Mouse (Mus musculus): Measurements from ENCODE around the gene Spata1. TPM values are rescaled to one million over a fixed set of nuclear protein-coding genes. Genes with fewer than 3 reads are reported as not detected.

Spata1 gene
- polyA plus RNA-seq, 1 experiment from 2014 or later = 7.4 TPM

DNA sequence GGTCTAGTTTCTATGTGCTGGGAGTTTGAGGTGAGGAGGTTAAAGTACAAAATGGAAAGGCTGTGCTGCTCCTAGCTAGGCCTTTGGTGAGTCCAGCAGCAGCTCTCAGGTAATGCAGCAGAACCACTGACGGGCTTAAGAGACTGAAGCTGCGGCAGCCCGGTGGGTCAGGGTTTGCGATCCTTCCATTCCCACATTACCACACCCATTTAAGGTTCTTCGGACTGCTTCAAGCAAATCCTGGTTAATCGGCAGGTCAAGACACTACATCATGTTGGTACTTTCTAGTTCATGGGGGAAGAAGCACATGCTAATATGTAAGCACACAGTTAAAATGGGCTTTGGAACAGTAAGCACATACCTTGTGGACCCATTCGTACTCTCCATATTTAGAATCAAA lies 7.2 kb upstream of the Spata1 start:
- Histone ChIP-seq H3K27me3 (ENCODE audit: control insufficient read depth, insufficient read depth, low read length) (no peaks in the 10 kb centered on the region), H3K9me3 (ENCODE audit: control insufficient read depth, low read length) (no peaks in the 10 kb centered on the region), H3K4me3 (ENCODE audit: low read depth, low read length) (no peak overlapping the region), H3K27ac (ENCODE audit: low read depth, low read length) (no peak overlapping the region), H3K4me2 (replicated peaks; ENCODE audit: low read depth, low read length) (no peak overlapping the region), H3K9ac (ENCODE audit: low read depth, low read length) (no peak overlapping the region), H3K36me3 (ENCODE audit: control insufficient read depth, insufficient read depth, low read length) (peaks cover 14% of the 10 kb centered on the region), H3K4me1 (replicated peaks; ENCODE audit: control insufficient read depth, insufficient read depth, low read length) (no peaks in the 10 kb centered on the region)
- DNase-seq (ENCODE audit: low spot score) (no peak), ATAC-seq (ENCODE audit: low FRiP score) (no peak)
- WGBS = 94% methylated on average over 7 of the region's 7 CpGs

DNA sequence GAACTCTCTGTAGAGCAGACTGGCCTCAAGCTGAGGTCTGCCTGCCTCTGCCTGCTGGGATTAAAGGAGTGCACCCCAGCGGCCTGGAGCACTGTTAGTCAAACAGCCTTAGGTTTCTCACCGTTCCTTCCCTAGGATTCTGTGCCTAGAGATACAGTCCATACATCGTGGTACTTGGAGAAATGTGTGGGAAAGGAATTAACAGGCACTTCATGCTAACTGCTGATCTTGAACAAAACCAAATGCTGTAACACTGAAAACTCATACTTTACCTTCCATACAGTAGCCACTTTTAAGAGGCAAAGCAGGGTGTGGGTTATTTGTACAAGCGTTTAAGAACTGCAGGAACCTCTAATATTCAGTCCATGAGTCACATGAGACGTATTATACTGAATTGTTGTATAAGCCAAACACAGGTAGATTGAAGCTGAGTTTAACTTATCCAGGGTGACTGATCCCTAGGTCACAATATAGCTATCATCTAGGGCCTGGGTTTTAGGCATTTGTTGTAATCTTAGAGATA lies 2.1 kb upstream of the Spata1 start:
- Histone ChIP-seq H3K9me3 (ENCODE audit: control insufficient read depth, low read length) (no peaks in the 10 kb centered on the region), H3K4me3 (ENCODE audit: low read depth, low read length) (peak overlapping the region; percentile 85), H3K27me3 (ENCODE audit: control insufficient read depth, insufficient read depth, low read length) (no peaks in the 10 kb centered on the region), H3K9ac (ENCODE audit: low read depth, low read length) (peak overlapping the region; percentile 38; the same call in 1 of the 2 replicates), H3K4me1 (replicated peaks; ENCODE audit: control insufficient read depth, insufficient read depth, low read length) (no peaks in the 10 kb centered on the region), H3K4me2 (replicated peaks; ENCODE audit: low read depth, low read length) (peak overlapping the region; percentile 46), H3K36me3 (ENCODE audit: control insufficient read depth, insufficient read depth, low read length) (peaks cover 4% of the 10 kb centered on the region; the same call in 1 of the 2 replicates), H3K27ac (ENCODE audit: low read depth, low read length) (no peak overlapping the region)
- no peak for DNase-seq (ENCODE audit: low spot score)
- 64% methylated on average over 5 of the region's 5 CpGs for WGBS
- ATAC-seq (ENCODE audit: low FRiP score) = no peak

DNA sequence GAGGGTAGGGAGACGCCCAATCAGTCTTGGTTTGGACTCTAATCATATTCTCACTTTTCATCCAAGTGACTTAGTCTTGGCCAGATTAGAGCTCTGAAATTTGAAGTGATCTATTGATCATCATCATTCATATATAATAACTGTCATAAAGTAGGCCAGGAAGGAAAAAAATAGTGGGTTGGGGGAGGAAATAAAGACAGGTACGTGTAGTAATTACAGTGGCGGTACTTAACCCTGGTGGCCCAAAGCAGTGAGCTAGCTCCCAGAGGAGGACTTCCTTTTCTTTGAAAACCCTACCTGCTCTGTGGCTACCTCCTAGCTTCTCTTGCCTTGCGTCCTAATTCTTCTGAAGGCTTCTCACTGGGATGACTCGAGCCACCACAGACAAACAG lies 1.3 kb upstream of the Spata1 start:
- DNase-seq (ENCODE audit: low spot score) (no peak), ATAC-seq (ENCODE audit: low FRiP score) (no peak)
- no peaks in the 10 kb centered on the region for H3K4me1 ChIP-seq (replicated peaks; ENCODE audit: control insufficient read depth, insufficient read depth, low read length)
- WGBS = 10% methylated on average over 5 of the region's 5 CpGs
- no peak overlapping the region for H3K27ac ChIP-seq (ENCODE audit: low read depth, low read length)
- H3K36me3 ChIP-seq (ENCODE audit: control insufficient read depth, insufficient read depth, low read length) = 0 out of 2 replicates have a peak, but pooled peaks cover 2% of the 10 kb centered on the region
- peak overlapping the region; percentile 93 for H3K9ac ChIP-seq (ENCODE audit: low read depth, low read length)
- no peaks in the 10 kb centered on the region for H3K27me3 ChIP-seq (ENCODE audit: control insufficient read depth, insufficient read depth, low read length)
- H3K4me2 ChIP-seq (replicated peaks; ENCODE audit: low read depth, low read length) = peak overlapping the region; percentile 46
- no peaks in the 10 kb centered on the region for H3K9me3 ChIP-seq (ENCODE audit: control insufficient read depth, low read length)
- H3K4me3 ChIP-seq (ENCODE audit: low read depth, low read length) = peak overlapping the region; percentile 85

DNA sequence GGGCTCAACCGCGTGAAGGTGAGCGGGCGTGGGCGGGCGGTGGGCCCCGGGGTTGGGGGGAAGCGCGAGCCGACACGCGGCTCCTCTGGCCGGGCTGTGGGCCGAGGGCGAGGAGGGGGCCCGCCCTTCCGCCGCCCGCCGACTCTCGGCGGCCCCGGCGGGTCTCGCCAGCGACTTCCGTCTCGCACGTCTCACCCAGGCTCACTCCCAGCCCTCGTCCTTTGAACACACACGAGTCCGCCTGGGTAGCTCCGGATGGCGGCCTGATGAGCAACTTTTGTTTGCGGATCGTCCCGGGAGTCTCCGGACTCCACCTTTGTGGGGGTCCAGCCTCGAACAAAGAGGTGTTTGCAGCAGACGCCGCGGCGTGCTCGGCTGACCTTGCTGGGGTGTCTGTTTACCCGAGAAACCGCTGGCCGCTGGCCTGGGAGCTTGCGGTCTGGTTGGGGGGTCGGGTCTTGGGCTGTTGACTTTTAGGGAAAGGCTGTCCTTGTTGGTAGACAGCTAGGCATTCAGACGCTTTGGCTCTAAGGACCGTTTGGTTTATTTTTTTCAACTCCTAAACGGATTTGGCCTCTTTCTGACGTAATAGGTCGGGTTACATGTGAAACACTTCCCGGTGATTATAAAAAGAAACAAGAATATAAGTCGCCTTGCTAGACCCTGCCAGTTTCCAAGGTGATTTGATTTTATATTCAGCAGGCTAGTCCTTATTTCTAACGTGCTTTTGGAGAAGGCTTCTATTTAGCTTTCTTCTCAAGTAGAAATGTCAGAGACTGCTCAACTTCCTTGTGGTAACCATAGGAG lies 653 bp upstream of the Spata1 start:
- whole genome bisulfite sequencing = under 1% methylated on average over 43 of the region's 57 CpGs
- H3K36me3 ChIP-seq (ENCODE audit: control insufficient read depth, insufficient read depth, low read length) = 0 out of 2 replicates have a peak, but pooled peaks cover 2% of the 10 kb centered on the region
- DNase-seq (ENCODE audit: low spot score) (peak; percentile 76), ATAC-seq (ENCODE audit: low FRiP score) (peak; percentile 86; the same call in 1 of the 2 replicates)
- H3K9ac ChIP-seq (ENCODE audit: low read depth, low read length) = peak overlapping the region; percentile 93
- peak overlapping the region; percentile 46 for H3K4me2 ChIP-seq (replicated peaks; ENCODE audit: low read depth, low read length)
- H3K27ac ChIP-seq (ENCODE audit: low read depth, low read length) = peak overlapping the region; percentile 85
- H3K4me1 ChIP-seq (replicated peaks; ENCODE audit: control insufficient read depth, insufficient read depth, low read length) = no peaks in the 10 kb centered on the region
- H3K9me3 ChIP-seq (ENCODE audit: control insufficient read depth, low read length) = no peaks in the 10 kb centered on the region
- H3K27me3 ChIP-seq (ENCODE audit: control insufficient read depth, insufficient read depth, low read length) = no peaks in the 10 kb centered on the region
- H3K4me3 ChIP-seq (ENCODE audit: low read depth, low read length) = peak overlapping the region; percentile 85

DNA sequence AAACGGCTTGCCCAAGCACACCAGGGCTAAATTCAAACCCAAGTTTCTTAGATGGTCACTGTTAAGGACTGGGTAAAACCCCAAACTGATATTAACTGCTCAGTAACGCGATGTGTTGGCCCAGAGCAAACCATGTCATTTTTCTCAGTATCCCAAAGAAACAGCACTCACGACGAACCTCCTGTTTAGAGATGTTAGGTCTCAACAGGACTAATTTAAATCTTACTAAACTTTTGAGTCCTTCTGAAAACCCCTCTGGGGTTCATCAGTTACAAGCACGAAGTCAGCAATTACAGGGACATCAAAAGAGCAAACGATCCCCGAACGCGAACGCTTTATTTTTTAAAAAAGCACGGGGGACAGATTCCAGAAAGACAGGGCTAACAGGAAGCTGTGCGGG lies 564 bp downstream of the Spata1 start:
- no peak for DNase-seq (ENCODE audit: low spot score)
- H3K9me3 ChIP-seq (ENCODE audit: control insufficient read depth, low read length) = no peaks in the 10 kb centered on the region
- peak overlapping the region; percentile 93 for H3K9ac ChIP-seq (ENCODE audit: low read depth, low read length)
- peak overlapping the region; percentile 85 for H3K4me3 ChIP-seq (ENCODE audit: low read depth, low read length)
- no peak for ATAC-seq (ENCODE audit: low FRiP score)
- WGBS = 4% methylated on average over 13 of the region's 13 CpGs
- H3K27ac ChIP-seq (ENCODE audit: low read depth, low read length) = peak overlapping the region; percentile 85
- H3K4me2 ChIP-seq (replicated peaks; ENCODE audit: low read depth, low read length) = peak overlapping the region; percentile 46
- 0 out of 2 replicates have a peak, but pooled peaks cover 2% of the 10 kb centered on the region for H3K36me3 ChIP-seq (ENCODE audit: control insufficient read depth, insufficient read depth, low read length)
- H3K4me1 ChIP-seq (replicated peaks; ENCODE audit: control insufficient read depth, insufficient read depth, low read length) = no peaks in the 10 kb centered on the region
- no peaks in the 10 kb centered on the region for H3K27me3 ChIP-seq (ENCODE audit: control insufficient read depth, insufficient read depth, low read length)

DNA sequence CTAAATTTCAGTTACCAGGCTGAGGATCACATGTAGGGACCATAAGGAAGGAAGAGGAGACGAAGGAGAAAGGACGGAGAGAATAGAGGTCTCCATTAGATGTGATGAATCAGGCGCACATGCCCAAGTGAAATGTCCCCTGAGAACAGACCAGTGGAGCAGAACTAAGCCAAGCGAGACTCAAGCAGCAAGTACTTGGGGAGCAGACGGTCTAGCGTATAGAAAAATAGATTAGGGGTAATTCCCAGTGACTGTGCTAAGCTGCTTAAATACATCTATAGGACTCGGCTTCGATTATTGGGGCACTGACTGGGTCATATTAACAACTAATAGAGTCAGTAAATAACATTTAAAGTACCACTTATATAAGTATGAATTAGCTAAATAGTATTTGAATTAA lies 4.6 kb downstream of the Spata1 start:
- 74% methylated on average over 8 of the region's 8 CpGs for WGBS
- Histone ChIP-seq H3K4me2 (replicated peaks; ENCODE audit: low read depth, low read length) (no peak overlapping the region), H3K9ac (ENCODE audit: low read depth, low read length) (no peak overlapping the region), H3K4me3 (ENCODE audit: low read depth, low read length) (no peak overlapping the region), H3K27ac (ENCODE audit: low read depth, low read length) (no peak overlapping the region), H3K4me1 (replicated peaks; ENCODE audit: control insufficient read depth, insufficient read depth, low read length) (no peaks in the 10 kb centered on the region), H3K36me3 (ENCODE audit: control insufficient read depth, insufficient read depth, low read length) (no peaks in the 10 kb centered on the region), H3K9me3 (ENCODE audit: control insufficient read depth, low read length) (no peaks in the 10 kb centered on the region), H3K27me3 (ENCODE audit: control insufficient read depth, insufficient read depth, low read length) (no peaks in the 10 kb centered on the region)
- no peak for ATAC-seq (ENCODE audit: low FRiP score)
- DNase-seq (ENCODE audit: low spot score) = no peak

DNA sequence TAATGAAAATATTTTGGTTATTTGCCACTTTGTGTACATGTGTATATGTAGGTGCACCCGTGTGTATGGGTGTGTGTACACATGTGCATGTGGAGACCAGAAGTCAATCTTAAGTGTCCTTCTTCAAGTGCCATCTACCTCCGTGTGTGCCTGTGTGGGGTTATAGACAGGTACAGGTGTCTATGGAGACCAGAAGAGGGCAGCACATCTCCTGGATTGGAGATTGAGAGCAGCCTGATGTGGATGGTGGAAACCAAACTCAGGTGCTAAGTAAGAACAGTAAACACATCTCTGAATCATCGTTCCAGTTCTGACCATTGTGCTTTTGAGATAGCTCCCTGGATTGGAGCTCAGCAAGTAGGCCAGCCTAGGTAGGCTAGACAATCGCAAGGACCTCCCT lies 13.1 kb downstream of the Spata1 start:
- DNase-seq (ENCODE audit: low spot score) = no peak
- no peaks in the 10 kb centered on the region for H3K36me3 ChIP-seq (ENCODE audit: control insufficient read depth, insufficient read depth, low read length)
- no peak for ATAC-seq (ENCODE audit: low FRiP score)

DNA sequence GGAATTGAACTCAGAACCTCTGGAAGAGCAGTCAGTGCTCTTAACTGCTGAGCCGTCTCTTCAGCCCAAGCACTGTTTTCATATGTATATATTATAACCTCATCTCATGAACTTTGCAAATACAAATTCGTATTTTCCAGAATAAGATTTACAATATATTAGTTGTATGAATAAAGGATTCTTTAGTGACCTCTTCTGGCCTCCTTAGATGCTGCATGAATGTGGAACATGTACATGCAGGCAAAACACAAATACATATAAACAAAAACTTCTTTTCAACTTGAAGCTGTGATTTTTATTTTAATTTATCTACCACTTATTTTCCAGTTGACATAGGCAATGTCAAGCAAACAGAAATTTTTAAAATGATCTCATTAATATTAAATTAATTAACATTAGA lies 17.5 kb downstream of the Spata1 start:
- H3K4me1 ChIP-seq (replicated peaks; ENCODE audit: control insufficient read depth, insufficient read depth, low read length) = no peaks in the 10 kb centered on the region
- no peak overlapping the region for H3K9ac ChIP-seq (ENCODE audit: low read depth, low read length)
- ATAC-seq (ENCODE audit: low FRiP score) (no peak), DNase-seq (ENCODE audit: low spot score) (no peak)
- H3K9me3 ChIP-seq (ENCODE audit: control insufficient read depth, low read length) = no peaks in the 10 kb centered on the region
- H3K4me3 ChIP-seq (ENCODE audit: low read depth, low read length) = no peak overlapping the region
- no peak overlapping the region for H3K27ac ChIP-seq (ENCODE audit: low read depth, low read length)
- no peak overlapping the region for H3K4me2 ChIP-seq (replicated peaks; ENCODE audit: low read depth, low read length)
- WGBS = 77% methylated on average over 2 of the region's 2 CpGs
- no peaks in the 10 kb centered on the region for H3K36me3 ChIP-seq (ENCODE audit: control insufficient read depth, insufficient read depth, low read length)
- H3K27me3 ChIP-seq (ENCODE audit: control insufficient read depth, insufficient read depth, low read length) = no peaks in the 10 kb centered on the region

More for the DNA sequence above, 13.1 kb downstream of the Spata1 start:
- Histone ChIP-seq H3K9me3 (ENCODE audit: control insufficient read depth, low read length) (no peaks in the 10 kb centered on the region), H3K4me2 (replicated peaks; ENCODE audit: low read depth, low read length) (no peak overlapping the region), H3K4me3 (ENCODE audit: low read depth, low read length) (no peak overlapping the region), H3K27me3 (ENCODE audit: control insufficient read depth, insufficient read depth, low read length) (no peaks in the 10 kb centered on the region), H3K27ac (ENCODE audit: low read depth, low read length) (no peak overlapping the region), H3K9ac (ENCODE audit: low read depth, low read length) (no peak overlapping the region), H3K4me1 (replicated peaks; ENCODE audit: control insufficient read depth, insufficient read depth, low read length) (no peaks in the 10 kb centered on the region)
- 79% methylated on average over 4 of the region's 4 CpGs for WGBS

DNA sequence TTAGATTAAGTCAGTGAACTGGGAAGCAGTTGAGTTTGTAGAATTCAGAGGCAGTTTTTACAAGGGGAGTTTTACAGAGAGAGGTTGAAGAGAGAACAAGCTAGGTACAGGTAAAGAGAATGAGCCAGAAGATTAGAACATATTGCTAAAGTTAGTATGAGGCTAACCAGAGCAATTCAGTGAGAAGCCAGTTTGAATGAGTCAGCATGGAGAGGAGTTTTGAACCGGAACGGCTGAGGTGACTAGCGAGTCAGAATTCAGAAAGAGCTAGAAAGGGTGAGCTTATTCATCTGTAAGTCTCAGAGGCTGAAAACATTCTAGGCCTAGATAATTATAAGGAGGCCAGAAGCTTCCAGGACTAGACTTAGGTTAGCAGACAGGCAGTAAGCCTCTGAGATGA lies 25.1 kb downstream of the Spata1 start:
- Histone ChIP-seq H3K27ac (ENCODE audit: low read depth, low read length) (no peak overlapping the region), H3K9ac (ENCODE audit: low read depth, low read length) (no peak overlapping the region), H3K4me2 (replicated peaks; ENCODE audit: low read depth, low read length) (no peak overlapping the region), H3K9me3 (ENCODE audit: control insufficient read depth, low read length) (no peaks in the 10 kb centered on the region), H3K4me3 (ENCODE audit: low read depth, low read length) (no peak overlapping the region), H3K4me1 (replicated peaks; ENCODE audit: control insufficient read depth, insufficient read depth, low read length) (no peaks in the 10 kb centered on the region), H3K36me3 (ENCODE audit: control insufficient read depth, insufficient read depth, low read length) (no peaks in the 10 kb centered on the region), H3K27me3 (ENCODE audit: control insufficient read depth, insufficient read depth, low read length) (no peaks in the 10 kb centered on the region)
- DNase-seq (ENCODE audit: low spot score) = no peak
- ATAC-seq (ENCODE audit: low FRiP score) = no peak
- 91% methylated on average over 3 of the region's 3 CpGs for WGBS
